Mouse (Mus musculus) NIH3T3 (cell line): ENCODE measurements at regions not wholly inside any gene's neighbourhood (a gene's known extent, or its start where the extent isn't known, plus 50 kb on each side); places are given as distances from the start of the nearest gene placed in this dataset.
A peak's percentile ranks its signal among the peaks of the same experiment; 100 is the strongest.

Experiments
- DNase-seq: peaks from one replicate; pipeline ENCODE4 v3.0.0-alpha.2; 2012; ENCODE audit warnings: low read depth

DNA sequence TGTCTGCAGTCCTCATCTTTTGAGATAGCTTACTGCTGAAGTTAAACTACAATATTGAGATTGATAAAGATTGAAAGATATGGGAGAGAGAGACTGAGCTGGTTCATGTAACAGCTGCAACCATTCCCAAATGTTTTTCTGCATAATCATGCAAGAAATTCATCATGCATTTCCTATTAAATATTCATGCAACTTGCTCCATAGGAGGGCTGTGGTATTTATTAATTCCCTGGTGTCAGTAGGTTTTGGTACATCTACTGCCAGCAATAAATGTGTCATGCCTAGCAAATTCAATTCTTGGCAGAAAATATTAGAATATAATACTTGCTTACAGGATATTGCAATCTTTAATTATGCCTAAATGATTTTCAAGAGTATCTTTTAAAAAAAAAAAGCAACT is 125.5 kb upstream of the Rbms1 start:
- DNase-seq, result peak; percentile 53

DNA sequence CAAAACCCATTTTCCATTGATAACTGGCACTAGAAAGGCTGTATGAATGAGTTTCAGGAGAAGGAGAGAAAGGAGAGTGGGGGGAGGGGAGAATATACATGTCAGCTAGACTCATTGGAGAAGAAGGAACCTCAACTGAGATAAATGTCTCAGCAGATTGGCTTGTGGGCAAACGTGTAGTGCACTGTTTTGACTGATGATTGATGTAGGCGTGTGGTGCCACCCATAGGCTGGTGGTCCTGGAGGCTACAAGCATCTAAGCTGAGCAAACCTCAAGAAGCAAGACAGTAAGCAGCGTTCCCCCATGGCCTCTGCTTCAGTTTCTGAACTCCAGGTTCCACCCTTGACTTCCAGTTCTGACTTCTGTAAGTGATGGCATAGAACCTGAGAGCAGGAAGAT is 121.8 kb upstream of the Rbms1 start:
- DNase-seq, result no peak

GRCm38 (mm10) chr2:61083100-61083499 is 120.1 kb upstream of the Rbms1 start:
- DNase-seq, result no peak

GRCm38 (mm10) chr2:61082640-61083039 is 119.6 kb upstream of the Rbms1 start:
- DNase-seq, result no peak

DNA sequence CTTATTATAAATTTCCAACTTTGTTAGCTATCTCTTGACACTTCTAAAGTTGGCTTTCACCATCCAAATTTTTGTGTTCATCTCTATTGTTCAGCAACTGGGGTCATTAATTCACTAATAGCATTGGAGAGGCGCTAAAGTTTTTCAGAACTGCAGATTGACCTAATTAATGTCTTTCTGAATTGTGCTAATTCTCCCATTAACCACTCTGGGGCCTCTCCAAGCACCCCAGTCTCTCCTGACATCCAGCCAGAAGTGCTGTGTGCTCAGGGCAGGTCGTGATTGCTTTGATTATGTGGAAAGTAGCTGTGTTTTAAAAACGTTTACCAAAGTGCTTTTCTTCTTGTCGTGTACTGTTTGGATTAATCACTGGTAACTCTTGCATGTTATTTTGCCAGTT is 117.0 kb upstream of the Rbms1 start:
- no peak for DNase-seq

DNA sequence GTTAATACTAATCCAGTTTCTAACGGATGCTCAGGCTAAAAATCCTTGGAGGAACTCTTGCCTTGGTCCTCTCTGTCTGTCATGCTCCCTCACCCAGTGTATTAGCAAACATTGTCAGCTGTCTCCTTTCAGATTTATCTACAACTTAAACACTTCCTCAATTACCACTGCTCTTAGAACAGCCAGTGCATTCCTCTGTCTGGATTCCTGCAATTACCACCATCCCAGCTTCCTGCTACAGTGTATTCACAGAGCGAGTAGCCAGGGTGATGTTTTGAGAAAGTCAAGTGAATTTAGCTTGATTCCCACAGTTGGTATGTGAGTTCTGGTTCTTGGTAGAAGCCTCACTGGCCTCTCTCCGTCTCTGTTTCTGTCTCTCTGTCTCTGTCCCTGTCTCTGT is 108.0 kb upstream of the Rbms1 start:
- DNase-seq, result no peak

DNA sequence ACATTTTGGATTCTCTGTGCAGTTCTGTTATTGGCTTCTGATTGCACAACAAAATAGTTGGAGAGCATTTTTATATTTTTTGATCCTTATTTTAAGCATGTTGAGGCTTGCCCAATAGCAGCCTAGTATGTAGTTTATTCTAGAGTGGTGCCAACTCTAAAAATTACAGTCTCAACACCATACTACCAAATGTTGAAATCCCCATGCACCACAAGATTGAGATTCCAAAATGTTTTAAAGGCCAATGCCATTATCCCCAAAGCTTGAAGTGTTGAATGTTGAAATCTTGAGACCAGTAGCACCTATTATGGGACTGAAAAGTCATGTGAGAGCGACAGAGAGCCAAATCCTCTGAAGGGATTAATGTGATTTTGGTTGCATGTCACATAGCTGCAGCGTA is 104.9 kb upstream of the Rbms1 start:
- DNase-seq, result peak; percentile 39

GRCm38 (mm10) chr2:61062125-61062524 is 99.1 kb upstream of the Rbms1 start:
- DNase-seq, result no peak

DNA sequence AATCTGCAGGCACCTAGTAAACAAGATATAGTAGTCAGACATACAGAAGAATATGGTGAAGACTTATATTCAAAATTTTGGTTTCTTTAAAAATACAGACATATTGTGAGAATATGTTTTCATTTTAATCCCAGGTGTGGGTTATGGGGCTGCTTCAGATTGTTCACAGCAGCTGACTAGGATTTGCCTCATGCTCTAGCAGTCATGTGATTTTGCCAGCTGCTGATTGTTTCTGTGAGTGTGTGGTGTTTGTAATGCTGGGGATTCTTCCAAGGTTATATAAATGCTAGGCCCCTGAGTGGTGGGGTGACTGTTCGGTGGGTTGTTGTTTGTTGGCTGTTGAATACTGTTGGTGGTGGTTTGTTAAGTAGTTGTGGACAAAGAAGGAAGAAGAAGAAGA is 97.9 kb upstream of the Rbms1 start:
- peak; percentile 13 for DNase-seq

DNA sequence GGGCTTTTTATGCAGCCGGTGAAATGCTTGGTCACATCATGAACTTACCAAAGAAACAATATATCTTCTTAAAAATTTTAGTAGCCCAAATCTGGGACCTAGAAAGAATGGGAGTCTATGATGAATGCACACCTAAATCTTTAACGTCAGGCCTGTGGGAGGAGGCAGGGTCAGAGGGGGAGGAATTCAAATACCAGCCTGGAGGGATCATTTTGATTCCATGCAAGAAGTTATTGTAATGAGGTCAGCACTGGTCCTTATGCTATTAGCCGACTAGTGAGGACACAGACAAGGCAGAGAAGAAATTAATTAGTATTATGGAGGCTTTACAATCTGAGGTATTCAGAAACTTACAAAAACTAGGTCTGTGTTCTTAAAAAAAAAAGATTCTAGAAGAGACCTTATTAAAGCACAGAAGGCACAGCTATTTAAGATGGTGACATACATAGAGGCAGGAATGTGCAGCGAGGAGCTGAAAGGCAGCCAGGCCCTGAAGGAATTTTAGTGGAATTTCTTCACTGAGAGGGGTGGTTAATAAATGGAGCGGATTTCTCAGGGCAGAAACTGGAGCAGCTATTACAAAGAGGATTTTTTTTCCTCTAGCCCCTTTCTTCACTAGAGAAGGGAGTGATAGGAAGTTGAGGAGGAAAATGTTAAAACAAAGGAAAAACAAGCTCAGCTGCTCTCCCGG is 95.7 kb upstream of the Rbms1 start:
- peak; percentile 76 for DNase-seq

DNA sequence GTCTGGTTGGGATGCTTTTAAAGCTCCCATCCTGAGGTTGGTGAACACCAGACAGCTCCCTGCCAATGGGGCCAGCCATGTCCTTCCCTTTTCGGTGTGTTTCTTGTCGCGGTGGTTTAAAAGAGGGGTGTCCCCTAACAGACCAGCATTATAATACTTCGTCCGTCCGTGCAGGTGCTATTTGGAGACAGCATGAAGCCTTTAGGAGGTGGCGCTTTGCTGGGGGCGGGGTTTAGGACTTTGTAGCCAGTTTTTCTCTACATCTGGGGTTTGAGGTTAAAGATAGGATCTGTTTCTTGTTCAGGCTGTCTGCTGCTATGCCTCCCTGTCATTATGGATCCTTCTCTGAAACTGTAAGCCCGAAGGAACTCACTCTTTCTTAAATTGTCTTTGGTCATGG is 89.3 kb upstream of the Rbms1 start:
- DNase-seq, result no peak

GRCm38 (mm10) chr2:61051808-61052207 is 88.8 kb upstream of the Rbms1 start:
- DNase-seq, result no peak

GRCm38 (mm10) chr2:61046111-61046767 is 83.2 kb upstream of the Rbms1 start:
- DNase-seq, result no peak

DNA sequence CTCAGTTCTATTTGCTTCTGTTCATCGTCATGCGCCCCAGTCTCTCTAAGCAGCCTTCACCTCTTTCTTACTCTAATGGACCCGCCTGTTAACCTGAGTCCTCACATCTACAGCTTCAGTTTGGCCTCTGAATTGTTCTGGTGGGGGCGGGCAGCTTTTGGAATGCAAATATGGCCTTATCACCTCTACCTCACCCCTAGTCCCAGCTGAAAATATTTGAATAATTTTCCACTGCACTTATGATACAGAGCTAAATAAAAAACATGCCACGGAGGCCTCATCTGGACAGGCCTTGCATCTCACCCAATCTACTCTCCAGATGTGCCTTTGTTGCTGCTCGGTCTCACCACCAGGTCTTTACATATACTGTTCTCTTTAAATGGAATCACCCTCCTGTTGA is 82.5 kb upstream of the Rbms1 start:
- DNase-seq, result no peak

GRCm38 (mm10) chr2:61032920-61033319 is 69.9 kb upstream of the Rbms1 start:
- no peak for DNase-seq

GRCm38 (mm10) chr2:61029706-61030105 is 66.7 kb upstream of the Rbms1 start:
- DNase-seq, result peak; percentile 25

GRCm38 (mm10) chr2:61028578-61028977 is 65.6 kb upstream of the Rbms1 start:
- no peak for DNase-seq

DNA sequence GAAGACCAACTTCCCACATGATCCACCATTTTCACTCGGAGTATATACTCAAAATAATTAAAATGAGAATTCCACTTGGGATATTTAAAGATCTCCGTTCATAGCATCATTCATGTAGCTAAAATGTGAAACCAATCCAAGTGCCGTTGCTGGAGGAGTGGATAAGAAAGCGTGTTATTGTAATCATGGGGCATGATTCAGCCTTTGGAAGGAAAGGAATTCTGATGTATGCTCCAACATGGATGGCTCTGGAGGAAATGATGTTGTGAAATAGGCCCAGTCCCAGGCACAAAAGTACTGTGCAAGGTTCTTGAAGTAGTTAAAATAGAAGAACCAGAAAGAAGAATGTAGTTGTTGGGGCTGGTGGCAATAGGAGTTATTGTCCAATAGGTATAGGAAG is 64.7 kb upstream of the Rbms1 start:
- DNase-seq, result peak; percentile 82

- DNase-seq, result peak; percentile 10
Observed at GRCm38 (mm10) chr2:61022411-61022810, 59.4 kb upstream of the Rbms1 start.

- DNase-seq, result no peak
Observed at GRCm38 (mm10) chr2:61020791-61021190, 57.8 kb upstream of the Rbms1 start.

- DNase-seq, result no peak
Observed at GRCm38 (mm10) chr2:61013006-61013405, 50.0 kb upstream of the Rbms1 start.
